Mouse (Mus musculus) hindbrain, embryonic 13.5 days (tissue): ENCODE results near the gene Adcy6. TPM values are rescaled to one million over a fixed set of nuclear protein-coding genes. Genes with fewer than 3 reads are reported as not detected.
A peak's percentile ranks its signal among the peaks of the same experiment; 100 is the strongest.

Source experiments
- ATAC-seq: fragments of 200-750 bp; cut with Nextera tagmentation; 2 replicates; pipeline ENCODE4 v1.8.0; 2017; ENCODE audit warnings: moderate TSS enrichment; ENCODE audit not compliant: low FRiP score
- H3K27ac ChIP-seq: fragments of 300-500 bp; sonication (generic); 2 replicates; pipeline ENCODE4 v1.5.1; 2015; ENCODE audit warnings: inconsistent platforms, mild to moderate bottlenecking, moderate library complexity
- H3K27me3 ChIP-seq: fragments of 300-500 bp; sonication (generic); 2 replicates; pipeline ENCODE4 v1.6.1; 2015; ENCODE audit warnings: mild to moderate bottlenecking, inconsistent platforms
- H3K36me3 ChIP-seq: fragments of 300-500 bp; sonication (generic); 2 replicates; pipeline ENCODE4 v1.6.1; 2015; ENCODE audit warnings: mild to moderate bottlenecking, inconsistent platforms
- H3K4me1 ChIP-seq: fragments of 300-500 bp; sonication (generic); replicated peaks from 2 replicates; pipeline ENCODE4 v1.6.1; 2015; ENCODE audit warnings: inconsistent platforms
- H3K4me2 ChIP-seq: fragments of 300-500 bp; sonication (generic); 2 replicates; pipeline ENCODE4 v1.6.1; 2015; ENCODE audit warnings: inconsistent platforms, mild to moderate bottlenecking, moderate library complexity
- H3K4me3 ChIP-seq: fragments of 300-500 bp; sonication (generic); 2 replicates; pipeline ENCODE4 v1.5.1; 2015; ENCODE audit warnings: mild to moderate bottlenecking, inconsistent platforms
- H3K9ac ChIP-seq: fragments of 300-500 bp; sonication (generic); 2 replicates; pipeline ENCODE4 v1.6.1; 2015; ENCODE audit warnings: mild to moderate bottlenecking, inconsistent platforms
- H3K9me3 ChIP-seq: fragments of 300-500 bp; sonication (generic); 2 replicates; pipeline ENCODE4 v1.6.1; 2016; ENCODE audit warnings: inconsistent platforms
- WGBS: fragments of 180-500 bp; shearing (Covaris S2); methylation state at CpG from one replicate; pipeline ENCODE4 v1.1.7; 2015; 5-methylcytosine and 5-hydroxymethylcytosine counted together
- polyA plus RNA-seq: library from polyadenylated mRNA; unstranded; fragments of >200 nt; fragmentation: Nextera tagmentation; extraction: Ambion mirVana; gene quantifications from 2 replicates; pipeline ENCODE4 v1.2.1, GENCODE M21; 2015

Gene Adcy6
- polyA plus RNA-seq, 1 experiment from 2014 or later, result 10.1 TPM

DNA sequence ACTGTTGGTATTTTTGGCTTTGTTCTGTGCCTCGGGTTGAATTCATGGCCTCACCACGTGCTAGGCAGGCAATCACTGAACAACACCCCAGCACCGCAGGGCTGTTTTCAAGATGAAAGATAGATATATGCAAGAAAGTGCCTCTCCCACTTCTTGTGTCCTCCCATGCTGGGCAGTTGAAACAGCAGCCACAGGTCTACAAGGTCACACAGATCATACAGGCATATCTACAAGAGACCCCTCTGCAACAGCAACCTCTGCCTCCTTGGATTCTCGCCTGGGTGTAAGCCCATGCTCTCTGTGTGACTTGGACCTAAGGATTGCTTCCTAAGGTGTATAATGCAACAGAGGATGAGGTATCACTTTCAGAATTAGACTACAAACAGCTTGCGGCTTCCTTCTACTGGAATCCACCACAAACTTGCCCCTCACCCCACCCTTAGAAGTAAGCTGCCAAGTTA is 13.5 kb upstream of the Adcy6 start:
- Histone ChIP-seq H3K9ac (no peak overlapping the region), H3K36me3 (no peaks in the 10 kb centered on the region), H3K9me3 (no peaks in the 10 kb centered on the region), H3K27me3 (peaks cover 8% of the 10 kb centered on the region), H3K4me3 (no peak overlapping the region), H3K4me1 (peaks cover 11% of the 10 kb centered on the region), H3K4me2 (no peak overlapping the region), H3K27ac (no peak overlapping the region)
- no peak for ATAC-seq
- WGBS, result 56% methylated on average over 5 of the region's 5 CpGs

DNA sequence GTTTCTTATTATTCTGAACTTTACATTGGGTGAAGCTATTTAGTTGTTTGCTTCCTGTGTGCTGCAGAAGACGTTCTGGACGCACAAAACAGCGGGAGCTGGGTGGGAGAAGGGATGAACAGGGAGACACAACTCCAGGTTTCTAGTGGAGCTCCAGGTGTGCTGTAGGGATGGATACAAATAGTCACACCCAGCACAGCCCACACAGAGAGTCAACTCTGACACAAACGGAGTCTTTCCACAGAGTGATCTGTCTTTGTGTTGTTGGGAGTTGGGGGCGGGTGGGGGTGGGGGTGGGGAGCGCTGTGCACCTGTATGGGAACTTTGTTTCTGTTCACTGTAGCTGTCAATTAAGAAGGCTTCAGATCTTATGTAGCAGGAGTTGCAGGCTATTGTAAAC is 12.8 kb upstream of the Adcy6 start:
- 19% methylated on average over 6 of the region's 6 CpGs for WGBS
- H3K9me3 ChIP-seq, result no peaks in the 10 kb centered on the region
- no peak overlapping the region for H3K4me2 ChIP-seq
- ATAC-seq, result no peak
- H3K36me3 ChIP-seq, result no peaks in the 10 kb centered on the region
- H3K27ac ChIP-seq, result no peak overlapping the region
- peaks cover 8% of the 10 kb centered on the region for H3K27me3 ChIP-seq
- no peak overlapping the region for H3K9ac ChIP-seq
- H3K4me3 ChIP-seq, result no peak overlapping the region
- peaks cover 7% of the 10 kb centered on the region; the same call in 1 of the 2 replicates for H3K4me1 ChIP-seq

DNA sequence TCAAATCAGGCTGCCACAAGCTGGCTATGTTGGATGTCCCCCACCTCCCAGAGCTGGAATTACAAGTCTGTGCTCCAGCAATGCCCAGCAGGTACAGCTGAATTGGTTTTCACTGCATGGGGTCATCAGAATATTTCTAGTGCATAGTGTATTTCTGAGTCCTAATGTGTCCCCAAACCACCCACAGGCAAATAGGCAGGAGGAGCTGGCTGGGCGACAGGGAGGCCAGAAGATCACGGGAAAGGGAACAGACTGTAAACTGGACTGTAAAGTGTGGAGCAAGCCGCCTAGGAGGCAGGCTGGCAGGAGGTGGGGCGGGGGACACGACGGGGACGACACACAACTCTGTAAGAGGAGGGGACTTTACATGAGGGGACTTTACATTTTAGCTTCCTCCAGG is 12.3 kb upstream of the Adcy6 start:
- H3K4me1 ChIP-seq, result peaks cover 7% of the 10 kb centered on the region; the same call in 1 of the 2 replicates
- no peaks in the 10 kb centered on the region for H3K36me3 ChIP-seq
- H3K9me3 ChIP-seq, result no peaks in the 10 kb centered on the region
- no peak overlapping the region for H3K27ac ChIP-seq
- H3K27me3 ChIP-seq, result peaks cover 11% of the 10 kb centered on the region
- no peak overlapping the region for H3K9ac ChIP-seq
- ATAC-seq, result no peak
- no peak overlapping the region for H3K4me2 ChIP-seq
- no peak overlapping the region for H3K4me3 ChIP-seq
- 4% methylated on average over 7 of the region's 7 CpGs for WGBS

DNA sequence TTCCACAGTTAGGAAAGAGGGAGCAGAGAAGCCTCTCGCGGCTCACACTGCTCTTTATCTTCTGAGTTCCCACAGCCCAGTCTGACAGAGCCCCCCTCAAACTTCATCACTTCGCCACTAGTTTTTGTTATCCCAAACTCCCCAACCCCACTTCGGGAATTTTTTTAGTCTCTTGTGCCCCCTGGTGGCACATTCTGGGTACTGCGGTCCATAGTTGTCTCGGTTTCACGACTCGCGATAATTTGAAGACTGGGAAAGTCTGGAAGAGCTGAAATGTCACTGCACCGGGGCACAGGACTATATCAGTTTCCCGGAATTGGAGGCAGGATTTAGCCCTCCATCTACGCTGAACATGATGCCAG is 7.3 kb upstream of the Adcy6 start:
- ATAC-seq, result no peak
- H3K4me1 ChIP-seq, result peaks cover 17% of the 10 kb centered on the region
- no peaks in the 10 kb centered on the region for H3K9me3 ChIP-seq
- WGBS, result 1% methylated on average over 12 of the region's 12 CpGs
- H3K4me3 ChIP-seq, result no peak overlapping the region
- H3K36me3 ChIP-seq, result no peaks in the 10 kb centered on the region
- 0 out of 2 replicates have a peak overlapping the region, but pooled peaks have one; percentile 13 for H3K4me2 ChIP-seq
- no peak overlapping the region for H3K27ac ChIP-seq
- H3K9ac ChIP-seq, result no peak overlapping the region
- H3K27me3 ChIP-seq, result peaks cover 13% of the 10 kb centered on the region

DNA sequence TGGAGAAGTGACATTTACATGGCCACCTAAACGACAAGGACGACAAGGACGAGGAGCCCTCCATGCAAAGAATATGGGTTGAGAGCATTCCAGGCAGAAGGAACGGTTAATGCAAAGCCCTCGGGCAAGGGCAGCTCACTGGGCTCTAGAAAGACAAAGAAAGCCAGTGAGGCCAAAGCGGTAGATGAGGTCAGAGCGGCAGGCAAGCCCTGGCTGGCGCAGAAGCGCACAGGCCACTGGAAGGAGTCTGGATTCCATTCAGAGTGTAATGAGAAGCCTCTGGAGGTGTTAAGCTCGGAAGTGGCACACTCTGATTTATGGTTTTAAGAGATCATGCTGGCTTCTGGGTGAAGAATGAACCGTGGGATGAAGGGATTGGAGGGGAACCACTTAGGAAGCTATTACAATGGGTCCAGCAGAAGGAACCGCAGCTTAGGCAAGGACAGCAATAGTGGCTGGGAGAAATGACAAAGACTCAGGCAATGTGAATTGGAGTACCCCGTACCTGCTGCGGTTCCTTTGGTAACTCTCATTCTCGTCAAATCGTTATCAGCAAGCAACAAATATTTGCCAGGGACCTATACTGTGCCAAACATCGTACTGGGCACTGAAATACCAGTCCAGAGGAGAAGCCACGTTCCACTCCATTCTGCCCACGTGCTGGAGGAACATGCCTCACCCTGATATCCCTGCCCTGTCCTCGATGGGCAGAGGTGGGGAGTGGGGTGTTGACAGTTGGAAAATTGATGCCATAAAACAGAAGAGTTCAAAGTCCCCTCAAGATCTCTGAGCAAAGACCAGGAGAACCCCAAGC is 6.7 kb upstream of the Adcy6 start:
- peaks cover 13% of the 10 kb centered on the region for H3K27me3 ChIP-seq
- no peak overlapping the region for H3K4me3 ChIP-seq
- H3K4me2 ChIP-seq, result 0 out of 2 replicates have a peak overlapping the region, but pooled peaks have one; percentile 13
- H3K4me1 ChIP-seq, result peaks cover 17% of the 10 kb centered on the region
- no peak for ATAC-seq
- 46% methylated on average over 20 of the region's 20 CpGs for WGBS
- no peaks in the 10 kb centered on the region for H3K36me3 ChIP-seq
- no peak overlapping the region for H3K27ac ChIP-seq
- H3K9ac ChIP-seq, result no peak overlapping the region
- H3K9me3 ChIP-seq, result no peaks in the 10 kb centered on the region

DNA sequence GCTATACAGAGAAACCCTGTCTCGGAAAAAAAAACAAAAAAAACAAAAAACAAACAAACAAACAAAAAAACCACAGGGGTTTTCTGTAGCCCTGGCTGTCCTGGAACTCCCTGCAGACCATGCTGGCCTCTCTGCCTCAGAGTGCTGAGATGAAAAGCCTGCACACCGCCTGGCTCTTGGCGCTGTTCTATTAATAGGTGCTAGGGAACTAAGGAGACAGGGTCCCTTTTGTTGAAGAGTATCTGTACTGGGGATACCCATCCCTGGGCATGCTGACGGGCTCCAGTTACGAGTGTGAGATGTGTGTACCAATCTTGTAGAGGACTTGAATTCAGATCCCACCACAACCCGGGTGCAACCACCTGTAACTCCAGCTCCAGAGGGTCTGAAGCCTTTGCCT is 5.9 kb upstream of the Adcy6 start:
- peaks cover 17% of the 10 kb centered on the region for H3K4me1 ChIP-seq
- no peak for ATAC-seq
- H3K36me3 ChIP-seq, result no peaks in the 10 kb centered on the region
- no peaks in the 10 kb centered on the region for H3K9me3 ChIP-seq
- H3K4me3 ChIP-seq, result no peak overlapping the region
- no peak overlapping the region for H3K9ac ChIP-seq
- 66% methylated on average over 6 of the region's 6 CpGs for WGBS
- H3K27me3 ChIP-seq, result peaks cover 13% of the 10 kb centered on the region
- H3K4me2 ChIP-seq, result no peak overlapping the region
- H3K27ac ChIP-seq, result no peak overlapping the region

DNA sequence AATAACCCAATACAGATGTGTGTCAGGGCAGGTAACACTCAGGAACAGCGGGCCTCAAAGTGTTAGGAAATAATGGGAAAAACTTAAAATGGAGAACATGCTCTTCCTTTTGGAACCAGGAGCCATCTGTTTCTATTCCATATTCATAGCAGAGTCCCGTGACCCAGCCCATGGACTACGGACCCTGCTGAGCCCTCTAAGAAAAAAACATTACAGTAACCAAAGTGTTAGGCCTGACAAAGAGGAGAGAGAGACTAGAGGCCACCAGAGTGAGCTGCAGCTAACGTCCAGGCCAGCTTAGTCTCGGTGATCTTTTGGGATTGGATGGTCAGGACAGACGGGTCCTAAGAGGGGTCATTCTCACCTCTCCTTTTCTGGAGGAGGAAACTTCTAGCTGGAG is 5.1 kb upstream of the Adcy6 start:
- H3K36me3 ChIP-seq, result no peaks in the 10 kb centered on the region
- peaks cover 22% of the 10 kb centered on the region for H3K4me1 ChIP-seq
- H3K27me3 ChIP-seq, result peaks cover 13% of the 10 kb centered on the region
- 46% methylated on average over 6 of the region's 6 CpGs for WGBS
- H3K9ac ChIP-seq, result 0 out of 2 replicates have a peak overlapping the region, but pooled peaks have one; percentile 3
- no peak overlapping the region for H3K4me3 ChIP-seq
- no peak for ATAC-seq
- H3K27ac ChIP-seq, result peak overlapping the region; percentile 30; the same call in 1 of the 2 replicates
- H3K9me3 ChIP-seq, result no peaks in the 10 kb centered on the region
- no peak overlapping the region for H3K4me2 ChIP-seq

DNA sequence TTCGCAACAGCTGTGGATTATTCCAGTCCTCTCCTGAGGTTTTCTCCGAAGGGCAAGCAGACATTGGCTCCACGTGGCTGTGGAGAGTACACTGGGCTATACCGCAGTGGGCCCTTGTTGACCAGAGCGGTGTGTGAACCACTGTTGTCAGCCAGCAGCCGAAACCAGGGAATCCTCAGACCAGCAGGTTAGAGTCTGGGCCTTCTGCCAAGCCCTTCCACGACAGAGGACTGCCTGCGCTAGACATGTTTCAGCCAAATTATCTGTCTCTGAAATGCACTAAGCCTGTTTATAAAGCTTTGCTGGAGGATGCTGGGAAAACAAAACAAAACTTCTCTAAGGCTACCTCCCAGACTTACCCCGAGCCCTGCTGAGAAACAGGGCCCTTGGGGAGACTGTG is 4.7 kb upstream of the Adcy6 start:
- H3K4me2 ChIP-seq, result no peak overlapping the region
- no peaks in the 10 kb centered on the region for H3K36me3 ChIP-seq
- no peak for ATAC-seq
- 31% methylated on average over 9 of the region's 9 CpGs for WGBS
- H3K9me3 ChIP-seq, result no peaks in the 10 kb centered on the region
- H3K9ac ChIP-seq, result peak overlapping the region; percentile 3; the same call in 1 of the 2 replicates
- peak overlapping the region; percentile 30 for H3K27ac ChIP-seq
- peaks cover 13% of the 10 kb centered on the region for H3K27me3 ChIP-seq
- H3K4me3 ChIP-seq, result no peak overlapping the region
- H3K4me1 ChIP-seq, result peaks cover 25% of the 10 kb centered on the region

DNA sequence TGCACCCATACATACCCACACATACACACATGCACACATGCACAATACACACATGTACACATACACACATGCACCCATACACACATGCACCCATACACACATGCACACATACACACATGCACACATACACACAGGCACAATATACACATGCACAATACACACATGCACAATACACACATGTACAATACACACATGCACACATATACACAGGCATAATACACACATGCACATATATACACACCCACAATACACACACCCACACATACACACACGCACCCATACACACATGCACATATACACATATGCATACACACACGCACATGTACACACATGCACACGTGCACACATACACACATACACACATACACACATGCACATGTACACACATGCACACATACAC is 2.4 kb upstream of the Adcy6 start:
- Histone ChIP-seq H3K9me3 (no peaks in the 10 kb centered on the region), H3K9ac (no peak overlapping the region), H3K4me2 (no peak overlapping the region), H3K4me1 (peaks cover 40% of the 10 kb centered on the region), H3K27ac (no peak overlapping the region), H3K36me3 (no peaks in the 10 kb centered on the region), H3K4me3 (no peak overlapping the region), H3K27me3 (peaks cover 7% of the 10 kb centered on the region; the same call in 1 of the 2 replicates)
- no peak for ATAC-seq
- WGBS, result 93% methylated on average over 3 of the region's 3 CpGs

DNA sequence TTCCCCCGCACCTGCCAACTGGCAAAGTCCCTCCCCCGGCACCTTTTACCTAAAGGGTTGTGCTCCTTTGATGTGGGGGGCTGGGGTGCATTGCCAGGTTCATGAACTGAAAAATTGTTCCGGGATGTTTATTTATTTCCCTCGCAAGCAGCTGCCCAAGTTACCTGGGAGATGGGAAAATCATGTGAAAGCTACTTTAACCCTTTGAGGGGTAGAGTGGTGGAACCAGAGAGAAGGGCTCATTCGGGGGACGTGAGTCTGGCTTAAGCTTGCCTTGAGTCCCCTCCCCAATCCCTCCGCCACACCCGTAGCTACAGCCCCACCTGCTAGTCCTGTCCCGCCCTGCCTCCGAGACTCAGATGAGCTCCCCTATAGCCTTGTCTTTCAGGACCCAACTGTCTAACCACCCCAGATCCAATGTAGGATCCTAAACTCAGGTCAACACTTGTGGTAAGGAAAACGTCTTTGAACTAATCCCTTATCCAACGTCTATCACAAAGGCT is 306 bp upstream of the Adcy6 start:
- Histone ChIP-seq H3K4me3 (peak overlapping the region; percentile 75), H3K4me2 (peak overlapping the region; percentile 76), H3K27ac (peak overlapping the region; percentile 91), H3K9ac (peak overlapping the region; percentile 88), H3K27me3 (no peaks in the 10 kb centered on the region), H3K4me1 (peaks cover 48% of the 10 kb centered on the region), H3K36me3 (peaks cover 7% of the 10 kb centered on the region; the same call in 1 of the 2 replicates), H3K9me3 (no peaks in the 10 kb centered on the region)
- 4% methylated on average over 12 of the region's 12 CpGs for WGBS
- ATAC-seq, result no peak

DNA sequence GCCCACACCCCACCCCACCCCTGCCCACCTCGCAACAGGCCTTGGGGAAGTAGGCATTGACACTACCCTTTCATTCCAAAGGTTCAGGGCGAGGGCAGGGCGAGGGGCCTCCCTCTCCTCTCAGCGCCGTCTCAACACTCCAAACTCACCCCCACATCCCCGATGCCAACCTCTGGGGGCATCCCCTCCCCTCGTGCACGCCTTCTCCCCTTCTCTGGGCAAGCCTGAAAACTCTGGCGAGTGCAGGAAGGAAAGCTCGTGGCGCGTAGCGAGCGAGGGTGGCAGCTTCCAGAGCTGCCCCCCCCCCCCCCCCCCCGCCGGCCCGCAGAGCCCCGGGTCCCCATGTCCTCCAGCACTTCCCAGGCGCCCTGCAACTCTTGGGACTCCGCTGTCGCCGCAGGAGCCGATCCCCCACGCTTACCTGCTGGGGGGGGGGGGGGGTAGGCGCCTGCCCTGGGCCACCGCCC is 1.1 kb downstream of the Adcy6 start:
- under 1% methylated on average over 18 of the region's 26 CpGs for WGBS
- Histone ChIP-seq H3K9ac (peak overlapping the region; percentile 88), H3K27me3 (no peaks in the 10 kb centered on the region), H3K27ac (peak overlapping the region; percentile 91), H3K4me2 (peak overlapping the region; percentile 76), H3K4me1 (peaks cover 36% of the 10 kb centered on the region), H3K36me3 (peaks cover 17% of the 10 kb centered on the region), H3K4me3 (peak overlapping the region; percentile 75), H3K9me3 (no peaks in the 10 kb centered on the region)
- ATAC-seq, result peak; percentile 43

DNA sequence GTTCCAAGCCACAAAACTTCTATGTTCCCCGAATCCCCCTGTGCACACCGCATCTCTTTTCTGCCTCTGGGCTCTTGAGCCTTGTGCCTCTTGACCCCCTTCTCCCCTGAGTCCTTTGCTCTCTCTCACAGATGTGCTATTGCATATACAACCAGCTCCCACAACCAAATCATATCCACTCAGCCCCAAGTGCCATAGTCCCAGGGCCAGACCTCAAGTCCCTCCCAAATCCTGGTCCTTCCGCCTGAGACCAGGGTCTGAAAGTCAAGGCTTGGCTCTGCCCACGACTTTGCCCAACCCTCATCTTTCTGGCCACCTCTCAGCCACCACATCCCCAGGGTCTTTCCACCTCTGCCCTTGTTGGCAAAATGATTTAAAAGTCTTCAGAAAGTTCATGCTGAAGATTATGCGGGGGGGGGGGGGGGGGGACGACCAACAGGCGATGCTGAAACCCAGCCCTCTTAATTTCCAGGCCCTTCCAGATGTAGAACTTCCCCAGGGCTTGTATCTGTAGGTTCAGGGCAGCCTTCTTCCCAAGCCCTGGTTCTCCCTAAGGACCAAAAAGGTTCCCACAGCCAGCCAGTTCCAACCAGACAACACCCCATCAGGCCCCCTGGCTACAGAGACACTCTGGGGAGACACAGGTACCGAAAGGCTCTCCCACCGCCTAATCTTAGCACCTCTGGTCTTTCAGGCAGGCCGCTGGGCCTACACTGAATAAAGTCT is 1.7 kb downstream of the Adcy6 start:
- ATAC-seq, result no peak
- H3K27ac ChIP-seq, result peak overlapping the region; percentile 91
- peak overlapping the region; percentile 88 for H3K9ac ChIP-seq
- H3K36me3 ChIP-seq, result peaks cover 23% of the 10 kb centered on the region
- H3K4me3 ChIP-seq, result peak overlapping the region; percentile 75
- peak overlapping the region; percentile 76 for H3K4me2 ChIP-seq
- no peaks in the 10 kb centered on the region for H3K27me3 ChIP-seq
- no peaks in the 10 kb centered on the region for H3K9me3 ChIP-seq
- peaks cover 42% of the 10 kb centered on the region for H3K4me1 ChIP-seq
- WGBS, result 11% methylated on average over 10 of the region's 10 CpGs
